Mouse (Mus musculus): ENCODE results near the gene Eif4g3. TPM values are rescaled to one million over a fixed set of nuclear protein-coding genes. Genes with fewer than 3 reads are reported as not detected.
"Not testable (repeated sequence)": the region's sequence is repeated elsewhere in the genome, so short reads cannot be mapped to it uniquely, and the experiment has no call there.

Gene Eif4g3
- total RNA-seq, 4 experiments from 2014 or later, result 115 to 144 (median 123) TPM

GRCm38 (mm10) chr4:138057196-138057754, 64.5 kb downstream of the Eif4g3 start:
- DNase-seq (ENCODE audit: low spot score in 2 of 2), result not testable (repeated sequence)

- DNase-seq (ENCODE audit: low spot score in 2 of 2), result no peak
Measured at GRCm38 (mm10) chr4:138061161-138061560, 68.3 kb downstream of the Eif4g3 start.

DNA sequence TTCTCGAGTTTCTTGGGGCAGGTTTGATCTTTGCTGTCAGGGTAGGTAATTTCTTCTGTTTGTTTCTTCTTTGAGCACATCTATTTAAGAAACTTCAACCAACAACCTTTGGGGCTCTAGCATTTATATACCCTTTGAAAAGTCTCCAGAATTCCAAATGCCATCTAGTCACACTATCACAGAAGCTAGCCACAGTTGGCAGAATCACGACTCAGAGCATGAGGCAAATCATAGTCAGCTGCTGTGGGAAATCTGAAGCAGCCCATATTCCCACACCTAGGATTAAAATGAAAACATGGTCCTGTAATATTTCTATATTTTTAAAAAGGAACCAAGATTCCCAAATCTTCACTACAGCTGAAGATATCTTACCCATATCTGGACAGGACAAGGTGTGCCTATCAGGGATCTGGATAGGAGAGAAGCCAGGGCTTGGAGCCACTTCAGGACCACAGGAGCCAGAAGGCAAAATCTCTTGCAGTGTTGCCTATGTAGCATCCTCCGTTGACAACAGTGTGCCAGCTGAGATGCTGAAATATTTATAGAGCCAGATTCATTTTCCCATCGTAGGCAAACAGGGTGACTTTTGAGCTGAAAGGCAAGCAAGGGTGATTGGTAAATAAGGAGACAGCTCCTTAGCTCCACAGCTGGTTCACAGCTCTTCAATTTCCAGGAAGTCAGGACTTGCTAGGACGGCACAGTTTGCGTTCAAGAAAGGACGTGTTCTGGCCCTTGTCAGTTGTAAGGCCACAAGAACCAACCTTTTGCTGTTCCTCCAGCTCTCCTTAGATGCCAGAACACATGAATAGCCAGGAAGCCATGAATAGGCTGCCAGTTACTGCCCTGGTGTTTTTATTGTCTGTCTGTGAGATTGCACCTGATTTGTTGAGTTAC, 70.8 kb downstream of the Eif4g3 start:
- DNase-seq (ENCODE audit: low spot score in 2 of 2), result peak; percentile 39

- DNase-seq (ENCODE audit: low spot score in 2 of 2), result no peak
Measured at GRCm38 (mm10) chr4:138064882-138065592, 72.2 kb downstream of the Eif4g3 start.

- no peak for DNase-seq (ENCODE audit: low spot score in 2 of 2)
Measured at GRCm38 (mm10) chr4:138065593-138066169, 72.9 kb downstream of the Eif4g3 start.

DNA sequence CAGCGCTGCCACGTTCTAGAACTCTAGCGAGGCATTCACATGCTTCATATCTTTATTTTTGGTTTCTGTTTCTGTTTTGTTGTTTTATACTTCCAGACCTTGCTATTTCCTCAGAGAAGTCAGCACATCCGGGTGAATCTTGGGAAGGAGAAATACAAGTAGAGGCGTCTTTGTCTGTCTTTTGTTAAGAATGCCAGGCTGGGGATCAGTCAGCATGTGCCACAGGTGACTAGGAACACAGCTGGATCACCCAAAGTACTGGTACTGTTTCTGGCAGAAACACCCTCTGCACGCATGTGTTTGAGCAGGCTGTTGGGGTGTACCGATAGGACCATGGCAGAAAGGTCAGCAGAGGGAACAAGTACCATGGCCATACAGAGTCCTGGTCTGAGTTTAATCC, 73.6 kb downstream of the Eif4g3 start:
- DNase-seq (ENCODE audit: low spot score in 2 of 2), result no peak

GRCm38 (mm10) chr4:138067858-138068257, 75.0 kb downstream of the Eif4g3 start:
- no peak for DNase-seq (ENCODE audit: low spot score in 2 of 2)

GRCm38 (mm10) chr4:138068598-138068997, 75.8 kb downstream of the Eif4g3 start:
- peak; percentile 63 to 67 for DNase-seq (ENCODE audit: low spot score in 2 of 2)

DNA sequence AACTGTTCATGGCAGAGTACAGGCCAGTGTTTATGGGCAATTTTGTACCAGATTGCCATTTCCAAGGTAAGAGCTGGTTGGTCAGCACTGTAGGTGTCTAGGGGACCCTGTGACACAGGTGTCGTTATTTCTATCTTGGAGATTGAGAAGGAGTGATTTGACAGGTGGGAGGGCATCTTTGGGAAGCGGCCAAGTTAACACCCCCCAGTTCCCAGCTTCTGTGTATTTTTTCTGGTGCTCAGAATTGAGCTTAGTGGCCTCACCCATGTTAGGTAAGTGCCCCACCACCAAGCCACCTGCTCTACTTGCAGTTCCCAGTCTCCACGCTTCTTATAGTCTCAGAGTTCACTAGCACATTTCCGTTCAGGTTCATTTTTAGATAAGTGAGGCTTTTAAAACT, 76.5 kb downstream of the Eif4g3 start:
- no peak for DNase-seq (ENCODE audit: low spot score in 2 of 2)

- no peak for DNase-seq (ENCODE audit: low spot score in 2 of 2)
Measured at GRCm38 (mm10) chr4:138071497-138071896, 78.7 kb downstream of the Eif4g3 start.

DNA sequence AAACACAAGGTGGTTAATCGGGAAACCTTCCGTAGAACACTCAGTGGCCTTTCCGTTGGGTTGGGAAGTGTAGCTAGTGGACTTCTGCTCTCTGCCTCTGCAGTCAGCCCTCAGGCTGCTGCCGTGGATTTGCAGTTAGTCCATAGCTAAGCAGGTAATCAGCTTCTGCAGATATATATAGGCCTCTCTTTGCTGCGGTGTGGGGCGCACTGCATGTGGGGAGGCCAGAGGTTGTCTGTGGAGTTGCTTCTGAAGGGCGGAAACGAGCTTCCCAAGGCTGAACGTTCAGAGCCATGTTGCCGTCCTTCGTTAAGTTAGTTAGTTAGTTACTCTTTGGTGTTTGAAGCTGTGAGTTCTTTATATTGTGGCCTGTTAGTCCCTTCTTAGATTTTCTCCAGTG, 80.3 kb downstream of the Eif4g3 start:
- DNase-seq (ENCODE audit: low spot score in 2 of 2), result no peak

GRCm38 (mm10) chr4:138073531-138073930, 80.7 kb downstream of the Eif4g3 start:
- peak; percentile 14 to 48 for DNase-seq (ENCODE audit: low spot score in 2 of 2)

DNA sequence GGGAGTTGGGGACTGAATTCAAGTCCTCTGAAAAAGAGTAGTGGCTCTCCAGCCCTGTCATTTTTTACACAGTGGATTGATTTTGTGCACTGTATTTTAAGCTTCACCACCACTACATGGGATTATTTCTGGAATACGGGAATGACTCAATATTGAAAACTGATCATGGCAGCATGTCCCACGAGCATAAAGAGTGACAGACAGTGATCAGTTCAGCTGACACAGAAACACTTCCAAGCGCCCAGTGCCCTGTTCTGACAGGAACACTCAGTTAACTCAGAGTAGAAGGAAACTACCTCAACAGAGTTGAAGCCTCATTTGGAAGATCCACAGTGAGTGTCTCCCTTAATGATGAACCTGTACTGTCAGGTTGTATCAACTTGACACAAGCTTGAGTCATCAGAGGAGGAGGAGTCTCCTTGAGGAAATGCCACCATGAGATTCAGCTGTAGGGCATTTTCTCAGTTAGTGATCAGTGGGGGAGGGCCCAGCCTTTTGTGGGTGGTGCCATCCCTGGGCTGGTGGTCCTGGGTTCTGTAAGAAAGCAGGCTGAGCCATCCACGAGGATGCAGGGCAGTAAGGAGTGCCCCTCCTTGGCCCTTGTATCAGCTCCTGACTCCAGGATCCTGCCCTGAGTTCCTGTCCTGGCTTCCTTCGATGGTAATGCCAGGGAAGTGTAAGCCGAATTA, 82.2 kb downstream of the Eif4g3 start:
- DNase-seq (ENCODE audit: low spot score in 2 of 2), result peak in 1 of 2 experiments; percentile 26

GRCm38 (mm10) chr4:138077663-138078295, 85.0 kb downstream of the Eif4g3 start:
- DNase-seq (ENCODE audit: low spot score in 2 of 2), result no peak

GRCm38 (mm10) chr4:138079234-138079633, 86.4 kb downstream of the Eif4g3 start:
- DNase-seq (ENCODE audit: low spot score in 2 of 2), result no peak

- no peak for DNase-seq (ENCODE audit: low spot score in 2 of 2)
Measured at GRCm38 (mm10) chr4:138082466-138082865, 89.6 kb downstream of the Eif4g3 start.

DNA sequence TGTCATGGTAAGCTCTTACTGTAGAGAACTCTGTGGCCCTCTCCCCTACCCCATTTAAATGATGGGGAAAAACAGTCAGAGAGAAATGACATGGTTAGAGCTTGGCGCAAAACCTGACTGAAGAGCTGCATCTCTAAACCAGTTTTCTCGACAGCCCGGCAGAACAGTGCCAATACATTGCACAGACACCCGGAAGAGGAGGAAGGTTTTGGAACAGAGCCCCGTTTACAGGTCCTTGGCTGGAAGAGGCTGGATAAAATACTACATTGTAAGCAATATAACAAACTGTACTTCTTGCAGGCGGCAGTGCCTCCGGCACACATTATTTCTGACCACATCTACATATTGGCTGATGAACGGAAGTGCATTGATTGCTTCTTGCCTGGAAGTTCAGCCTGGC, 91.3 kb downstream of the Eif4g3 start:
- no peak for DNase-seq (ENCODE audit: low spot score in 2 of 2)

- no peak for DNase-seq (ENCODE audit: low spot score in 2 of 2)
Measured at GRCm38 (mm10) chr4:138084851-138085573, 92.2 kb downstream of the Eif4g3 start.

GRCm38 (mm10) chr4:138086949-138087348, 94.1 kb downstream of the Eif4g3 start:
- DNase-seq (ENCODE audit: low spot score in 2 of 2), result no peak

DNA sequence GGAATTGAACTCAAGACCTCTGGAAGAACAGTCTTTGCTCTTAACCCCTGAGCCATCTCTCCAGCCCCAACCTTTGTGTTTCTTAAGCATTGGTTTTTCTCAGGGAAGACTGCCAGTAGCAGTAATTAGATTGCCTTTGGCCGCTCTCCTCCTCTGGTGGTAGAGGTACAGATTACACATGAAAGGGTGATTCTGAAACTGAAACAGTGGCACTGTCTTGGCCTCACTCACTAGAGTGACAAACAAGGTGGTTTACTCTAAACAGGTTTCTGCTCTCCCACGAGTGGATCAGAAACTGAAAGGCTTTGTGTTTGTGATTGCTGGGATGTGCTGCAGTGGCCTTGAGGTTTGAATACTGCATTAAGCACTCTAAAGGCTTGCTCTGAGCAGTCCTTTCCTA, 96.7 kb downstream of the Eif4g3 start:
- DNase-seq (ENCODE audit: low spot score in 2 of 2), result no peak
